Mouse (Mus musculus) erythroblast, embryonic 14.5 days (primary cell): ENCODE measurements around the gene Acyp2.

ENCODE experiments used
- GATA1 ChIP-seq: IDR thresholded peaks from 2 replicates; pipeline ENCODE4 v1.6.1; 2012; ENCODE audit warnings: low read length, inconsistent platforms, mixed read lengths
- TAL1 ChIP-seq: IDR thresholded peaks from 3 replicates; pipeline ENCODE4 v1.6.1; 2012; ENCODE audit warnings: low read length, inconsistent platforms, mixed read lengths

DNA sequence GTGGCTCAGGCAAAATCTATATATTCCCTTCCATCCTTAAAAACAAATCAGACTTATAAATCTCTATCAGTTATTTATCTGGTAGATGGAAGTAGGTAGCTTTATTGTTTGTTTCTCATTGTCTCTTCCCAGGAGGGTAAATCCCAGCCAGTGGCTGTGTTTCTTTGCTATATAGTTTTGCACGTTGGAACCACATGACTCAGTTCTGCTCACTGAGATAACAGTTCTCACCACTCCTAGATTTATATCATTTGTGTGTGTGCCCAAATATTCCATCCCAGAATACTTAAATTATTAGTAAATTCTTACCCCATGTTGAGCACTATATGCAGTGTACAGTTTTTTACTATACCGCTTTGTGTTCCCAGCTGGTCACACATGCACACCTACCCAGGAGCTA lies 26.2 kb downstream of the Acyp2 start:
- no peak for TF ChIP-seq TAL1
- no peak for TF ChIP-seq GATA1
